Mouse (Mus musculus) spleen, adult 2 months (tissue): Measurements from ENCODE around the gene Gm28038.

Experiments used
- CTCF ChIP-seq: fragments of 200-500 bp; IDR thresholded peaks from 2 replicates; pipeline ENCODE4 v1.5.1; 2011; ENCODE audit warnings: mild to moderate bottlenecking, inconsistent platforms; ENCODE audit not compliant: insufficient read depth, insufficient read length, insufficient replicate concordance; ENCODE audit errors: extremely low read depth
- POLR2A ChIP-seq: fragments of 200-500 bp; IDR thresholded peaks from 2 replicates; pipeline ENCODE4 v1.6.1; 2011; ENCODE audit warnings: low read depth, low read length, inconsistent platforms

DNA sequence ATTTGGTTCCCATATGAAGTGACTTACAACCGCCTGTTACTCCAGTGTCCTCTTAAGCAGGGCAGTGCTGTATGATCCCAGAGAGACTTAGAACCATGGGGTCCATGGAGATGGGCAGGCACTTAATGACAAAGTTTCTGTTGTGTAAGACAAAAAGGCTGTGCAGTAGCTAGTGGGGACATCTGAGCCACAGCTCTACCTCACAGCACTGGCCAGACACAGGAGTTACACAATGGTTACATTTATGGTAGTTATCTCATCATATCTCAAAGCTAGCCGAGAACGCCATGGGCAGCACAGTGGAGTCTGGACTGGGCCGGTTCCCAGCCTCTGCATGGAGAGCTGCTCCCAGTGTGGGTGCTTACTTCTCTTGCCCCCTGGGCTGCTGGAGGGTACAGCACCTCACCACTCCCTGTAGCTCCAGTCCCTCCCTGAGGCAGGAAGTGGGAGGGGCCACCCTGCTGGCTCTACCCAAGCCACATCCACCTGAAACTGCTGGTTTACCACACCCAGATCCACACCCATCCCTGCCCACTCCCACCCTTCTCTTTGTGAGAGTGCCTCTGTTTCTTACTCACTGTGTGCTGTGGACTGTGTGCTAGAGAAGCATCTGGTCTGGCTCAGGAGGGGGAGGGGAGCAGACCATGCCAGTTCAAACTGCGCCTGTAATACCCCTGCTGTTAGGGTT, 29.3 kb upstream of the Gm28038 start:
- TF ChIP-seq CTCF, result no peak
- TF ChIP-seq POLR2A, result peak; percentile 33; the same call in 1 of the 2 replicates
